13 mouse cellular contexts compared by ENCODE assay signal in genomic region chr13:69687023-69687422, GRCm38 (mm10). TPM values are rescaled to one million over a fixed set of nuclear protein-coding genes. Genes with fewer than 3 reads are reported as not detected.
DNase-seq lines count a peak whose midpoint lies in the region; ATAC-seq and TF ChIP-seq lines count a peak whose summit lies in the region.
"Had no signal": no experiment of that assay in that cellular context is flagged by ENCODE, and none has a peak within 500 bp of the region (broad histone marks: within the 10 kb centered on the region; RNA-seq: fewer than 3 reads in every experiment).

No protein-coding gene starts in this region.

- H3K9ac ChIP-seq in heart, postnatal 0 days (replicated peaks; ENCODE audit: low read depth, low read length), result no peak overlapping the region
- no peak overlapping the region for H3K9ac ChIP-seq in heart, embryonic 12.5 days
- H3K9ac ChIP-seq in liver, adult 2 months (ENCODE audit: low read depth, low read length), result no peak overlapping the region
- H3K9ac ChIP-seq in forebrain, embryonic 13.5 days, result no peak overlapping the region
- H3K9ac ChIP-seq: heart, embryonic 13.5 days; neural tube, embryonic 15.5 days; stomach, embryonic 15.5 days had no signal

- no peak for ATAC-seq in heart, postnatal 0 days (ENCODE audit: insufficient read depth, low read depth)
- ATAC-seq in heart, embryonic 12.5 days (ENCODE audit: insufficient number of reproducible peaks, low FRiP score), result no peak
- ATAC-seq in forebrain, embryonic 13.5 days, result no peak
- ATAC-seq: hindbrain, embryonic 16.5 days had no signal

- H3K4me3 ChIP-seq in heart, postnatal 0 days (ENCODE audit: low read depth, low read length), result no peak overlapping the region
- H3K4me3 ChIP-seq in heart, embryonic 12.5 days, result no peak overlapping the region
- H3K4me3 ChIP-seq in liver, adult 2 months (ENCODE audit: insufficient read depth, low read depth, low read length), result no peak overlapping the region
- H3K4me3 ChIP-seq in forebrain, embryonic 13.5 days, result no peak overlapping the region
- H3K4me3 ChIP-seq: heart, embryonic 13.5 days; neural tube, embryonic 15.5 days; stomach, embryonic 15.5 days had no signal

- no peaks in the 10 kb centered on the region for H3K36me3 ChIP-seq in heart, postnatal 0 days (replicated peaks; ENCODE audit: control insufficient read depth, insufficient read depth, low read length)
- H3K36me3 ChIP-seq in heart, embryonic 12.5 days, result no peaks in the 10 kb centered on the region
- no peaks in the 10 kb centered on the region for H3K36me3 ChIP-seq in liver, adult 2 months (ENCODE audit: control insufficient read depth, insufficient read depth, low read length)
- no peaks in the 10 kb centered on the region for H3K36me3 ChIP-seq in forebrain, embryonic 13.5 days (ENCODE audit: poor library complexity, severe bottlenecking)
- H3K36me3 ChIP-seq: heart, embryonic 13.5 days; neural tube, embryonic 15.5 days; stomach, embryonic 15.5 days had no signal

- no peak overlapping the region for H3K27ac ChIP-seq in heart, postnatal 0 days (ENCODE audit: low read depth)
- no peak overlapping the region for H3K27ac ChIP-seq in heart, embryonic 12.5 days (ENCODE audit: poor library complexity, severe bottlenecking)
- no peak overlapping the region for H3K27ac ChIP-seq in liver, adult 2 months (replicated peaks; ENCODE audit: insufficient read depth, low read depth, low read length)
- H3K27ac ChIP-seq in forebrain, embryonic 13.5 days, result no peak overlapping the region
- H3K27ac ChIP-seq: heart, embryonic 13.5 days; neural tube, embryonic 15.5 days; stomach, embryonic 15.5 days had no signal

- no peak for TF ChIP-seq POLR2A in liver, adult 2 months (IDR thresholded peaks at IDR 0.05; ENCODE audit: extremely low read depth, insufficient read depth, low read length)

- no peaks in the 10 kb centered on the region for H3K27me3 ChIP-seq in heart, postnatal 0 days (ENCODE audit: control insufficient read depth, insufficient read depth, low read length)
- 0 out of 2 replicates have a peak, but pooled peaks cover 4% of the 10 kb centered on the region for H3K27me3 ChIP-seq in heart, embryonic 12.5 days (replicated peaks)
- no peaks in the 10 kb centered on the region for H3K27me3 ChIP-seq in liver, adult 2 months (ENCODE audit: control insufficient read depth, insufficient read depth, low read length)
- H3K27me3 ChIP-seq in forebrain, embryonic 13.5 days, result no peaks in the 10 kb centered on the region
- H3K27me3 ChIP-seq: neural tube, embryonic 15.5 days; stomach, embryonic 15.5 days had no signal

- no peak for DNase-seq in heart, postnatal 0 days (ENCODE audit: low spot score)
- DNase-seq in liver, adult 2 months (ENCODE audit: extremely low read depth, low read depth, low spot score), result no peak
- no peak for DNase-seq in liver
- peak; percentile 32 for DNase-seq in adrenal gland, postnatal 14 days
- DNase-seq in brain, adult 2 months (ENCODE audit: low read depth, low spot score), result peak; percentile 42
- DNase-seq: cerebellum, adult 8-10 months had no signal

- no peaks in the 10 kb centered on the region for H3K79me2 ChIP-seq in liver, adult 2 months (ENCODE audit: control insufficient read depth, insufficient read depth, low read length)

- H3K9me3 ChIP-seq in heart, postnatal 0 days (replicated peaks; ENCODE audit: control insufficient read depth, low read length), result no peaks in the 10 kb centered on the region
- no peaks in the 10 kb centered on the region for H3K9me3 ChIP-seq in heart, embryonic 12.5 days (replicated peaks)
- H3K9me3 ChIP-seq in forebrain, embryonic 13.5 days (replicated peaks), result no peaks in the 10 kb centered on the region
- H3K9me3 ChIP-seq: heart, embryonic 13.5 days; neural tube, embryonic 15.5 days; stomach, embryonic 15.5 days had no signal

- TF ChIP-seq CTCF in heart, postnatal 0 days (IDR thresholded peaks at IDR 0.05; ENCODE audit: low read depth), result 0 out of 2 replicates have a peak, but pooled peaks have one; percentile 14
- peak; percentile 21; the same call in 1 of the 2 replicates for TF ChIP-seq CTCF in liver, adult 2 months (IDR thresholded peaks at IDR 0.05; ENCODE audit: low read depth, low read length)

- H3K4me2 ChIP-seq in heart, postnatal 0 days (ENCODE audit: low read depth, low read length), result no peak overlapping the region
- H3K4me2 ChIP-seq in heart, embryonic 12.5 days, result no peak overlapping the region
- H3K4me2 ChIP-seq in forebrain, embryonic 13.5 days, result no peak overlapping the region
- H3K4me2 ChIP-seq: heart, embryonic 13.5 days; neural tube, embryonic 15.5 days; stomach, embryonic 15.5 days had no signal

- peaks cover 6% of the 10 kb centered on the region; the same call in 1 of the 2 replicates for H3K4me1 ChIP-seq in heart, postnatal 0 days (ENCODE audit: control insufficient read depth, insufficient read depth)
- H3K4me1 ChIP-seq in heart, embryonic 12.5 days (replicated peaks), result peaks cover 14% of the 10 kb centered on the region
- H3K4me1 ChIP-seq in liver, adult 2 months (ENCODE audit: control insufficient read depth, insufficient read depth, low read length), result no peaks in the 10 kb centered on the region
- peaks cover 16% of the 10 kb centered on the region for H3K4me1 ChIP-seq in forebrain, embryonic 13.5 days
- H3K4me1 ChIP-seq: stomach, embryonic 15.5 days had no signal

- TF ChIP-seq EP300 in heart, postnatal 0 days (IDR thresholded peaks at IDR 0.05; ENCODE audit: low read depth), result no peak

- 39% methylated on average over 1 of the region's 1 CpGs for WGBS in heart, postnatal 0 days
- WGBS in heart, embryonic 12.5 days, result 56% methylated on average over 1 of the region's 1 CpGs
- 55% methylated on average over 1 of the region's 1 CpGs for whole genome bisulfite sequencing in liver, adult 2 months
- WGBS in forebrain, embryonic 13.5 days, result 47% methylated on average over 1 of the region's 1 CpGs

RNA-seq across cellular contexts. Expression of gene Ube2ql1, which starts 52.7 kb away (rescaled TPM):
- total RNA-seq in heart, postnatal 0 days (2014; rRNA removed; ENCODE audit: low replicate concordance), result 0.08 and 4.6 TPM in 2 replicates
- 0.41 and 0.73 TPM in 2 replicates for polyA plus RNA-seq in heart, postnatal 0 days (2015; fragmentation: Nextera tagmentation; extraction: Ambion mirVana)
- 0.54 and 0.70 TPM in 2 replicates for polyA plus RNA-seq in heart, embryonic 12.5 days (2016; fragmentation: Nextera tagmentation; extraction: Ambion mirVana)
- total RNA-seq in liver, adult 2 months (2014; rRNA removed), result 0.09 and 0.27 TPM in 2 replicates
- 0.05 and 0.09 TPM in 2 replicates for polyA plus RNA-seq in liver, adult 2 months (2012; rRNA removed)
- total RNA-seq in adrenal gland, postnatal 14 days (2021), result 1.4 and 2.3 TPM in 2 replicates
- polyA plus RNA-seq in forebrain, embryonic 13.5 days (2015; fragmentation: Nextera tagmentation; extraction: Ambion mirVana), result 10.5 and 11.4 TPM in 2 replicates
- total RNA-seq: CH12.LX had no signal

Comparison
In these comparisons a context has a peak if more than half of its experiments do, and no peak if none do; other contexts are left out.
1. DNase-seq: peak in adrenal gland, postnatal 14 days (single experiment) and brain, adult 2 months (single experiment); none in heart, postnatal 0 days (single experiment), liver, adult 2 months (single experiment) and liver (single experiment).